Mouse (Mus musculus) myocyte (in vitro differentiated cells): Measurements from ENCODE around the gene Abcc6. TPM values are rescaled to one million over a fixed set of nuclear protein-coding genes. Genes with fewer than 3 reads are reported as not detected.

ENCODE experiments used
- H3K27me3 ChIP-seq: one replicate; pipeline ENCODE4 v1.6.1; 2011; ENCODE audit not compliant: control insufficient read depth, insufficient read depth, insufficient read length
- H3K36me3 ChIP-seq: one replicate; pipeline ENCODE4 v1.6.1; 2011; ENCODE audit not compliant: control insufficient read depth, insufficient read depth
- H3K4me2 ChIP-seq: one replicate; pipeline ENCODE4 v1.6.1; 2011; ENCODE audit warnings: low read depth, control low read depth
- H3K4me3 ChIP-seq: one replicate; pipeline ENCODE4 v1.5.1; 2011; ENCODE audit warnings: mild to moderate bottlenecking, control low read depth, moderate library complexity
- H3K79me2 ChIP-seq: one replicate; pipeline ENCODE4 v1.6.1; 2011; ENCODE audit not compliant: control insufficient read depth, insufficient read depth
- H3ac ChIP-seq: one replicate; pipeline ENCODE4 v1.6.1; 2011; ENCODE audit not compliant: control insufficient read depth, insufficient read length
- CEBPB ChIP-seq: IDR thresholded peaks from 2 replicates; pipeline ENCODE4 v1.6.1; 2011; ENCODE audit warnings: mild to moderate bottlenecking, moderate library complexity; ENCODE audit not compliant: poor library complexity, insufficient read depth, severe bottlenecking
- E2F4 ChIP-seq: IDR thresholded peaks from one replicate; pipeline ENCODE4 v1.6.1; 2011; ENCODE audit warnings: mild to moderate bottlenecking, control low read depth, moderate library complexity; ENCODE audit not compliant: insufficient read depth
- MAX ChIP-seq: IDR thresholded peaks from one replicate; pipeline ENCODE4 v1.6.1; 2011; ENCODE audit warnings: low read depth, mild to moderate bottlenecking, control low read depth
- MYOD1 ChIP-seq, 3 experiments: IDR thresholded peaks; one replicate each; pipeline ENCODE4 v1.6.1; 2011; ENCODE audit warnings: control low read depth in 2 of 3, low read depth in 2 of 3, mild to moderate bottlenecking in 2 of 3, moderate library complexity in 1 of 3; ENCODE audit not compliant: insufficient read length in 2 of 3, control insufficient read depth in 1 of 3
- MYOG ChIP-seq, 3 experiments: IDR thresholded peaks; one replicate each; pipeline ENCODE4 v1.6.1; 2011; ENCODE audit warnings: control low read depth in 2 of 3, low read depth in 2 of 3, mild to moderate bottlenecking in 2 of 3; ENCODE audit not compliant: insufficient read length in 2 of 3, control insufficient read depth in 1 of 3, insufficient read depth in 1 of 3
- POLR2A ChIP-seq: IDR thresholded peaks from one replicate; pipeline ENCODE4 v1.6.1; 2011; ENCODE audit warnings: low read depth, mild to moderate bottlenecking, control low read depth, moderate library complexity; ENCODE audit not compliant: insufficient read length
- POLR2AphosphoS2 ChIP-seq: IDR thresholded peaks from one replicate; pipeline ENCODE4 v1.6.1; 2011; ENCODE audit warnings: low read depth, control low read depth; ENCODE audit not compliant: insufficient read length
- REST ChIP-seq: IDR thresholded peaks from one replicate; pipeline ENCODE4 v1.6.1; 2011; ENCODE audit warnings: mild to moderate bottlenecking, control low read depth, moderate library complexity; ENCODE audit not compliant: insufficient read depth, insufficient read length
- SRF ChIP-seq: IDR thresholded peaks from one replicate; pipeline ENCODE4 v1.6.1; 2011; ENCODE audit warnings: low read depth; ENCODE audit not compliant: control insufficient read depth, insufficient read length
- TCF12 ChIP-seq: IDR thresholded peaks from one replicate; pipeline ENCODE4 v1.6.1; 2011; ENCODE audit warnings: mild to moderate bottlenecking, control low read depth; ENCODE audit not compliant: poor library complexity, insufficient read depth, severe bottlenecking
- TCF3 ChIP-seq: IDR thresholded peaks from one replicate; pipeline ENCODE4 v1.6.1; 2011; ENCODE audit warnings: low read depth, control low read depth; ENCODE audit not compliant: insufficient read length
- USF1 ChIP-seq: IDR thresholded peaks from one replicate; pipeline ENCODE4 v1.6.1; 2011; ENCODE audit warnings: low read depth, mild to moderate bottlenecking, control low read depth, moderate library complexity
- polyA plus RNA-seq: library from polyadenylated mRNA; unstranded; fragments of >200 nt; fragmentation: generic; extraction: Trizol; gene quantifications from one replicate; pipeline ENCODE4 v1.2.1, GENCODE M21; 2012; ENCODE audit warnings: missing spikeins

Gene Abcc6
- polyA plus RNA-seq, 1 experiment: not detected

GRCm38 (mm10) chr7:45921950-45922600, 108.0 kb downstream of the Abcc6 start:
- H3K4me3 ChIP-seq: peak overlapping the region; percentile 54
- H3K79me2 ChIP-seq: peaks cover 15% of the 10 kb centered on the region
- peak overlapping the region; percentile 99 for H3K4me2 ChIP-seq
- TF ChIP-seq MYOG (IDR thresholded peaks at IDR 0.05; ENCODE audit: control insufficient read depth in 1 of 3, insufficient read depth in 1 of 3, insufficient read length in 2 of 3, low read depth in 2 of 3) (no peak), USF1 (no peak), MYOD1 (IDR thresholded peaks at IDR 0.05; ENCODE audit: control insufficient read depth in 1 of 3, insufficient read length in 2 of 3, low read depth in 2 of 3) (peak in 1 of 3 experiments; percentile 13), POLR2A (peak; percentile 17), TCF3 (no peak), POLR2AphosphoS2 (no peak)
- H3K36me3 ChIP-seq: peaks cover 7% of the 10 kb centered on the region
- H3ac ChIP-seq: no peak overlapping the region
- no peaks in the 10 kb centered on the region for H3K27me3 ChIP-seq

GRCm38 (mm10) chr7:45921242-45921621, 108.9 kb downstream of the Abcc6 start, which contains the start of gene Emp3:
Gene Emp3 (minus strand): TSS chr7:45921404.
- TF ChIP-seq USF1 (no peak), TCF3 (no peak), POLR2A (peak; percentile 36), POLR2AphosphoS2 (peak; percentile 9), CEBPB (no peak), MYOG (IDR thresholded peaks at IDR 0.05; ENCODE audit: control insufficient read depth in 1 of 3, insufficient read depth in 1 of 3, insufficient read length in 2 of 3, low read depth in 2 of 3) (no peak)
- Histone ChIP-seq H3ac (peak within 1 kb of the TSS; percentile 50), H3K79me2 (peaks cover 15% of the 10 kb centered on the region), H3K36me3 (peaks cover 3% of the 10 kb centered on the region), H3K4me2 (peak within 1 kb of the TSS; percentile 99), H3K27me3 (no peaks in the 10 kb centered on the region), H3K4me3 (peak within 1 kb of the TSS; percentile 54)

- peak overlapping the region; percentile 54 for H3K4me3 ChIP-seq
- H3K4me2 ChIP-seq: peak overlapping the region; percentile 99
- H3K36me3 ChIP-seq: no peaks in the 10 kb centered on the region
- no peak for TF ChIP-seq SRF
- TF ChIP-seq POLR2A: peak; percentile 55
- TF ChIP-seq CEBPB: no peak
- no peak for TF ChIP-seq USF1
- TF ChIP-seq POLR2AphosphoS2: peak; percentile 66
- peaks cover 15% of the 10 kb centered on the region for H3K79me2 ChIP-seq
- H3ac ChIP-seq: peak overlapping the region; percentile 50
- no peaks in the 10 kb centered on the region for H3K27me3 ChIP-seq
Measured at GRCm38 (mm10) chr7:45920583-45921241, 109.4 kb downstream of the Abcc6 start.

DNA sequence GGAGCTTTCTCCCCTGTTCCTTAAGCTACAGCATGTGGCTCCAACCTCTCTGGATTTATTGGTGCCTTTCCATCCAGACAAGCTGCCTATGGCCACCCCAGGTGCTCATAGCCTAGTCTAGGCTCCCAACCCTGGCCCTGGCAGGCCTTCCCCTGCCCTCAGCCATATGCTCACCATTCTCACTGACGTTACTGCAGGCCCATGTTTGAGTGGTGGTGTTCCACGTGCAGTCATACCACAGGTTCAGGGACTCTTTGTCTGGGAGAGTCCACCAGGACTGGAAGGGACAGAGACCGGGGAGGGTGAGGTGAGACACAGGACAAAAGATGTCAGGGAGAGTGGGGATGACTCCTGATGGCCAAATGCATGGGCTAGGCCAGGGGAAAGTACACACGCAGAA, 110.3 kb downstream of the Abcc6 start:
- no peak for TF ChIP-seq USF1
- TF ChIP-seq POLR2A: no peak
- no peak for TF ChIP-seq POLR2AphosphoS2
- TF ChIP-seq E2F4: no peak
- TF ChIP-seq MYOG (IDR thresholded peaks at IDR 0.05; ENCODE audit: control insufficient read depth in 1 of 3, insufficient read depth in 1 of 3, insufficient read length in 2 of 3, low read depth in 2 of 3): no peak
- TF ChIP-seq CEBPB: no peak
- no peak for TF ChIP-seq REST
- TF ChIP-seq TCF12: no peak
- no peak for TF ChIP-seq MYOD1 (IDR thresholded peaks at IDR 0.05; ENCODE audit: control insufficient read depth in 1 of 3, insufficient read length in 2 of 3, low read depth in 2 of 3)
- TF ChIP-seq SRF: no peak
- peak overlapping the region; percentile 54 for H3K4me3 ChIP-seq
- peaks cover 15% of the 10 kb centered on the region for H3K79me2 ChIP-seq
- H3K36me3 ChIP-seq: no peaks in the 10 kb centered on the region
- H3K4me2 ChIP-seq: peak overlapping the region; percentile 99
- peak overlapping the region; percentile 50 for H3ac ChIP-seq
- no peaks in the 10 kb centered on the region for H3K27me3 ChIP-seq

- H3K36me3 ChIP-seq: no peaks in the 10 kb centered on the region
- H3K79me2 ChIP-seq: peaks cover 15% of the 10 kb centered on the region
- no peaks in the 10 kb centered on the region for H3K27me3 ChIP-seq
- H3K4me2 ChIP-seq: peak overlapping the region; percentile 99
- peak overlapping the region; percentile 54 for H3K4me3 ChIP-seq
- TF ChIP-seq POLR2A (peak; percentile 35), CEBPB (no peak), POLR2AphosphoS2 (no peak), TCF3 (no peak), MYOD1 (IDR thresholded peaks at IDR 0.05; ENCODE audit: control insufficient read depth in 1 of 3, insufficient read length in 2 of 3, low read depth in 2 of 3) (peak in 1 of 3 experiments; percentile 45), USF1 (no peak), E2F4 (no peak), MYOG (IDR thresholded peaks at IDR 0.05; ENCODE audit: control insufficient read depth in 1 of 3, insufficient read depth in 1 of 3, insufficient read length in 2 of 3, low read depth in 2 of 3) (peak in 1 of 3 experiments; percentile 13), TCF12 (no peak), REST (no peak), SRF (no peak), MAX (no peak)
- peak overlapping the region; percentile 50 for H3ac ChIP-seq
Measured at GRCm38 (mm10) chr7:45919083-45919671, 110.9 kb downstream of the Abcc6 start.
